Mouse (Mus musculus): ENCODE results near the gene Hdac11. TPM values are rescaled to one million over a fixed set of nuclear protein-coding genes. Genes with fewer than 3 reads are reported as not detected.
A peak's percentile ranks its signal among the peaks of the same experiment; 100 is the strongest.

Gene Hdac11
- total RNA-seq (2014; fragmentation: Nextera tagmentation) (1.4 and 2.9 TPM in 2 replicates), total RNA-seq (2017) (0.52 and 1.4 TPM in 2 replicates), polyA plus RNA-seq (2012) (0.54 and 0.74 TPM in 2 replicates)

DNA sequence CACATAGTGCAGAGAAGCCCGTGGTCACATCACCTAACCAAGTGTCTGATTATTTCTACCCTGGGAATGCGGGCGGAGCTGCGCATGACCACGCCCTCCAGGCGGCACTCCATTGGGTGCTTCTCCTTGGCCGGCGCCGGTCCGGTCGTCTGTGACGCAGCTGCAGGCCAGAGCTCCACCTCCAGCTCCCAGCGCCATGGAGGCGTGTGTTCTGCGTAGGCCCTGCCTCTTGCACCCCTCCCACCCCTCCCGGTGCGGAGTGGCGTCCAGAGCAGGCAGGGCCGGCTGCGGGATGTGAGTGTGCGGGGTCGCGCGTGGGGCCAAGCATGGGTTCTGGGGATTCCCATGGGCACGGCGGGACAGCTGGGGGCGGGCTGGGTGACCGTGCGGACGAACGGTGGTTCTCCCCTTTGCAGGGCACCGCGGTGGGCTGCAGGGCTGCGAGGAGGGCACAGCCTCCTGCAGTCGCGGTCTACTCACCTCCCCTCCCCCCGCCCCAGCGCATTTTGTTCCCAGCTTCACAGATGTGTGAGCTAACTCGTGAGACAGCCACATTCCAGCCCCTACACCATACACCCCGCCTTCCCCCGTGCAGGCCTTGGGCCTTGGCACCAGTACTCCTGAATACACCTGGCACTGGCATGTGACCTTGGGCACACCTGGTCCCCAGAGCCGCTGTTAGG lies at the start of gene Hdac11:
Hdac11 (plus strand) TSS at position 112 of the 683 bp plus-strand sequence.
- ATAC-seq (ENCODE audit: extremely low read depth, insufficient number of reproducible peaks, low FRiP score, poor library complexity, severe bottlenecking) (peak; percentile 91), DNase-seq (ENCODE audit: low spot score) (peak; percentile 80)
- TF ChIP-seq TAL1 (conservative IDR thresholded peaks at IDR 0.05; ENCODE audit: low read depth, low read length): no peak
- TF ChIP-seq GATA2 (IDR thresholded peaks at IDR 0.05; ENCODE audit: borderline replicate concordance, low read depth, low read length): no peak
- no peak for TF ChIP-seq POLR2AphosphoS5 (IDR thresholded peaks at IDR 0.05; ENCODE audit: insufficient replicate concordance, low read depth, low read length)
- no peak for TF ChIP-seq CTCF (IDR thresholded peaks at IDR 0.05; ENCODE audit: low read depth, low read length)
- TF ChIP-seq GATA1 (IDR thresholded peaks at IDR 0.05; ENCODE audit: borderline replicate concordance, low read length): no peak
- Histone ChIP-seq H3K4me3 (ENCODE audit: low read depth, low read length) (peak within 1 kb of the TSS; percentile 74), H3K9me3 (replicated peaks) (no peaks in the 10 kb centered on the region), H3K27me3 (ENCODE audit: insufficient read depth, low read length) (peaks cover 32% of the 10 kb centered on the region), H3K4me1 (ENCODE audit: insufficient read depth, low read depth, low read length) (peaks cover 30% of the 10 kb centered on the region), H3K36me3 (replicated peaks) (no peaks in the 10 kb centered on the region)

DNA sequence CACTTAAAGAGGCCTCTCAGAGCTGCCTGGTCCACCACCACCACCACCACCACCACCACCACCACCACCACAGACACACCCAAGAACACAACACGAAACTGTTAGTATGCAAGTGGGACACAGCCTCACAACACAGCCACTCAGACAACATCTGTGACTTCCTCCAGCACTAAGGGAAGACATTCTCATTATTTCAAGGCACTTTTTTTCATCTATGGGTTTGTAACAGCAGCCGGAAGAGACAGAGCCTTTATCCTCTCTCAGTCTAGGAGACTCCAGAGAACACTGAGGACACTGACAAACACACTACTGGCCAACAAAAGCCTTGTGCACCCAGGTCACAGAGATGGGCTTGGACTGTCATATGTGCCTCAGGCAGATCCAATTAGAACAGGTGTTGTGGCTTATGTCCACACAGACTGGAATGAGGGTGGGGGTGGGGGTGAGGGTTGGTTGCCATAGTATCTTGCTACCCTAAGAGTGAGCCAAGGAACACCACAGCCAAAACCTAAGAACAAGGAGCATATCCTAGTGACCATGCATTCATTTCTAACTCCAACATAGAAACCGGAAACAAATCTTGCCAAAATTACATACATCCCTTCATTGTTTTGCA lies 48.1 kb upstream of the Hdac11 start:
- TF ChIP-seq POLR2AphosphoS5 (IDR thresholded peaks at IDR 0.05; ENCODE audit: insufficient replicate concordance, low read depth, low read length) (no peak), CTCF (IDR thresholded peaks at IDR 0.05; ENCODE audit: low read depth, low read length) (no peak), GATA1 (IDR thresholded peaks at IDR 0.05; ENCODE audit: borderline replicate concordance, low read length) (no peak), TAL1 (conservative IDR thresholded peaks at IDR 0.05; ENCODE audit: low read depth, low read length) (no peak), GATA2 (IDR thresholded peaks at IDR 0.05; ENCODE audit: borderline replicate concordance, low read depth, low read length) (no peak)
- no peaks in the 10 kb centered on the region for H3K27me3 ChIP-seq (ENCODE audit: insufficient read depth, low read length)
- peaks cover 77% of the 10 kb centered on the region for H3K4me1 ChIP-seq (ENCODE audit: insufficient read depth, low read depth, low read length)
- peaks cover 82% of the 10 kb centered on the region for H3K36me3 ChIP-seq (replicated peaks)
- no peak for ATAC-seq (ENCODE audit: extremely low read depth, insufficient number of reproducible peaks, low FRiP score, poor library complexity, severe bottlenecking)
- H3K9me3 ChIP-seq (replicated peaks): no peaks in the 10 kb centered on the region
- DNase-seq (ENCODE audit: low spot score): no peak
- no peak overlapping the region for H3K4me3 ChIP-seq (ENCODE audit: low read depth, low read length)

DNA sequence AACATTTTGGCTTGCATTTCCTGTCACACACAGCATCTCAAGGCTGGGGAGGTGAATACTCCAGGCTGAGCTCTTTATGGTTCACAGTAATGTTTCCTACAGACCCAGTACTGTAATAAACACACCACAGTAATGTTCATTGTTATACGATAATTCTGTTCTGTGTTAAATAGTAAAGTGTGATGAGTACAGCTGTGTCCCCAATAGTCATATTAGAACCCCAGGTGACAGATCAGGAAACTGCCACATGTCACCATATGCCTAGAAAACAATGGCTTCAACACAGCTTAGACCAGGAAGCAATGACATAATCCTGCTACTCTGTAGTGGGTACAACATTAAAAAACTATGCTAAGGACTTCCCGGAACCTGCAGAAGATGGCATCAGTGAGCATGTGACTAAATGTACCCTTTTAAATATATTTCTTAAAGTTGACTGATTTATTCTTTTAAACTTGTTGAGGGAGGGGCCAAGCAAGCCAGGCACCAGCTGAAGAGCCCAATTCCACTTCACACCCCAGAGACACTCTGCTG lies 47.5 kb upstream of the Hdac11 start:
- no peak for DNase-seq (ENCODE audit: low spot score)
- no peak for ATAC-seq (ENCODE audit: extremely low read depth, insufficient number of reproducible peaks, low FRiP score, poor library complexity, severe bottlenecking)
- no peak overlapping the region for H3K4me3 ChIP-seq (ENCODE audit: low read depth, low read length)
- no peaks in the 10 kb centered on the region for H3K27me3 ChIP-seq (ENCODE audit: insufficient read depth, low read length)
- TF ChIP-seq GATA2 (IDR thresholded peaks at IDR 0.05; ENCODE audit: borderline replicate concordance, low read depth, low read length): no peak
- no peak for TF ChIP-seq GATA1 (IDR thresholded peaks at IDR 0.05; ENCODE audit: borderline replicate concordance, low read length)
- no peak for TF ChIP-seq CTCF (IDR thresholded peaks at IDR 0.05; ENCODE audit: low read depth, low read length)
- no peak for TF ChIP-seq TAL1 (conservative IDR thresholded peaks at IDR 0.05; ENCODE audit: low read depth, low read length)
- no peak for TF ChIP-seq POLR2AphosphoS5 (IDR thresholded peaks at IDR 0.05; ENCODE audit: insufficient replicate concordance, low read depth, low read length)
- H3K4me1 ChIP-seq (ENCODE audit: insufficient read depth, low read depth, low read length): peaks cover 81% of the 10 kb centered on the region
- peaks cover 78% of the 10 kb centered on the region for H3K36me3 ChIP-seq (replicated peaks)
- no peaks in the 10 kb centered on the region for H3K9me3 ChIP-seq (replicated peaks)

DNA sequence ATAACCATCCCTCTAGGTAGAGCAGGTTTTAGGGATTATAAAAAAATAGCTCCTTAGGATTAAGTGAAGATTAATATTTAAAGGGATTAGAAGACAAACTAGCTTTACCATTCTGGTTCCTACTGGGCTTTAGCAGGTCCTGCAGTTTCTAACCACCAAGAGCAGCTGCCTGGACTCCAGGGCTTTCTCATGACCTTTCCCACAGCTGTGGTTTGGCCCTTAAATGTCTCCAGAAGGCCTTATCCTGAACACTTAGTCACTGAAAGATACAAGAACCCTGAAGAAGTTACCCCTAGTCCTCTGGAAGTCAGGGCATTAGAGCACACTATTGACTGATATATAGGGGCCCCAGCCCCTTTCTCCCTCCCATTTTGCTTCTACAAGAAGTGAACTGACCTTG lies 47.0 kb upstream of the Hdac11 start:
- ATAC-seq (ENCODE audit: extremely low read depth, insufficient number of reproducible peaks, low FRiP score, poor library complexity, severe bottlenecking) (no peak), DNase-seq (ENCODE audit: low spot score) (no peak)
- H3K9me3 ChIP-seq (replicated peaks): no peaks in the 10 kb centered on the region
- peaks cover 83% of the 10 kb centered on the region for H3K4me1 ChIP-seq (ENCODE audit: insufficient read depth, low read depth, low read length)
- H3K36me3 ChIP-seq (replicated peaks): peaks cover 77% of the 10 kb centered on the region
- H3K4me3 ChIP-seq (ENCODE audit: low read depth, low read length): no peak overlapping the region
- TF ChIP-seq CTCF (IDR thresholded peaks at IDR 0.05; ENCODE audit: low read depth, low read length) (no peak), TAL1 (conservative IDR thresholded peaks at IDR 0.05; ENCODE audit: low read depth, low read length) (no peak), POLR2AphosphoS5 (IDR thresholded peaks at IDR 0.05; ENCODE audit: insufficient replicate concordance, low read depth, low read length) (no peak), GATA2 (IDR thresholded peaks at IDR 0.05; ENCODE audit: borderline replicate concordance, low read depth, low read length) (no peak), GATA1 (IDR thresholded peaks at IDR 0.05; ENCODE audit: borderline replicate concordance, low read length) (no peak)
- no peaks in the 10 kb centered on the region for H3K27me3 ChIP-seq (ENCODE audit: insufficient read depth, low read length)

DNA sequence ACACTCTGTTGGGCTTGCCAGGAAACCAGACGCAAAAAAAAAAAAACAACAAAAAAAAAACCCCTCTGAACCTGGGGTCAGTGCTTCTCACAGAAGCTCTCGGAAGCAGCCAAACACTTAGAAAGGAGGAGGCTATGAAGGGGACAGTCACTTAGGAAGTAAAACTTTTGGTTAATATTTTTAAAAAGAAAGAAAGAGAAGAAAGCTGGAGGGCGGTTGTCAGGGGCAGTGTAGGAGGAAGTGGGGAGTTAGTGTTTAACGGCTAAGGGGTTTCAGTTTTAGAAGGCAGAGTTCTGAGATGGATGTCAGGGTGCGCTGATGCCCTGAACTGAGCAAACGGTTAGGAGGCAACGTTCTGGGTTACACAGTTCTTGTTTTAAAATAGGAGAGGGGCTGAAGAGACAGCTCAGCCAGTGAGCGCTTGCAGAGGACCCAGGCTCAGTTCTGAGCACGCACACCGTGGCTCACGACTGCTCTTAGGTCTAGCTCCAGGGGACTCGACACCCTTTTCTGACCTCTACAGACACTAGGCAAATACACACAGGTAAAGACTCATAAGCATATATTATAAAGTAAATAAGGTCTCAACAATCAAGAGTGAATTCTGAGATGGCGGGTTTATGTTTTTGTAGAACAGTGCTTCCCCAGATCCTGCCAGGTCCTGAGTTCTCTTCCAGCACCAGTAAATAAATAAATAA lies 46.0 kb upstream of the Hdac11 start:
- DNase-seq (ENCODE audit: low spot score) (no peak), ATAC-seq (ENCODE audit: extremely low read depth, insufficient number of reproducible peaks, low FRiP score, poor library complexity, severe bottlenecking) (no peak)
- H3K9me3 ChIP-seq (replicated peaks): no peaks in the 10 kb centered on the region
- H3K4me1 ChIP-seq (ENCODE audit: insufficient read depth, low read depth, low read length): peaks cover 83% of the 10 kb centered on the region
- H3K4me3 ChIP-seq (ENCODE audit: low read depth, low read length): no peak overlapping the region; the same call in 1 of the 2 replicates
- no peaks in the 10 kb centered on the region for H3K27me3 ChIP-seq (ENCODE audit: insufficient read depth, low read length)
- TF ChIP-seq CTCF (IDR thresholded peaks at IDR 0.05; ENCODE audit: low read depth, low read length) (no peak), GATA2 (IDR thresholded peaks at IDR 0.05; ENCODE audit: borderline replicate concordance, low read depth, low read length) (no peak), POLR2AphosphoS5 (IDR thresholded peaks at IDR 0.05; ENCODE audit: insufficient replicate concordance, low read depth, low read length) (no peak), GATA1 (IDR thresholded peaks at IDR 0.05; ENCODE audit: borderline replicate concordance, low read length) (no peak), TAL1 (conservative IDR thresholded peaks at IDR 0.05; ENCODE audit: low read depth, low read length) (no peak)
- H3K36me3 ChIP-seq (replicated peaks): peaks cover 68% of the 10 kb centered on the region
